Mouse (Mus musculus) heart, postnatal 4 days (tissue): ENCODE measurements at regions not wholly inside any gene's neighbourhood (a gene's known extent, or its start where the extent isn't known, plus 50 kb on each side); places are given as distances from the start of the nearest gene placed in this dataset.
A peak's percentile ranks its signal among the peaks of the same experiment; 100 is the strongest.

Experiments
- DNase-seq: peaks from one replicate; pipeline ENCODE4 v3.0.0; 2021

DNA sequence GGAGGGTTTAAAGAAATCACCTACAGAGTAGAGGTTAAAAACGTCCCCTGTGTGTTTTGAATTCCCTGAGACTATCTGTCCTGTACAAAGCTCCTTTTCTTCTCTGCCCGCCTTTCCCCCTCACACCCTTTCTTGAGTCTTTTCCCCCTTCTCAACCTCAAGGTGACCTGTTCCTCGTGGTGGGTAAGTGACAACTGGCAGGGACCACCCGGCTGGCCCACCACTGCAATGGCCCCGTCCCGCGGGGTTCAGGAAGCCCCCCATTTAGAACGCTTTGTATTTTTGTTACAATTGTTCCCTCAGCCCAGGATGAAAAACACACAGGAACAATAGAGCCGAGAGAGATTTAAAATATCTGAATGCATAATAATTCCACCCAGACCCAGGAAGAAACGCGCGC is 272.9 kb upstream of the Sox2 start:
- DNase-seq: no peak

DNA sequence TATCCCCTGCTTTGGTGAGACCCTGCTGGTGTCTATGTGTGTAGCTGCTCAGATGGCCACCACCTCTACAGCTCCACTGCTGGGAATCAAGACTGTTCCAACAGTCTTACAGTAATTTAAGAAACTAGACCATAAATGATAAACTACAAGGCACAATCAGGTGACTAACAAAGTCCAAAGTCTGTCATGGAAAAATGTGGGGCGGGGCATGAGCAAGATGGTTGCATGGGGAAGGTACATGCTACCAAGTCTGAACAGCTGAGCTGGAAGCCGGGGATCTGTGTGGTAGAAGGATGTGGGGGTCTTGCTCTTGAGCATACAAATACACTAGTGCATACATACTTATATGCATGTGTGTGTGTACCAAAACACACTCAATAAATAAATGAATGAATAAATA is 278.8 kb upstream of the Sox2 start:
- DNase-seq: no peak

DNA sequence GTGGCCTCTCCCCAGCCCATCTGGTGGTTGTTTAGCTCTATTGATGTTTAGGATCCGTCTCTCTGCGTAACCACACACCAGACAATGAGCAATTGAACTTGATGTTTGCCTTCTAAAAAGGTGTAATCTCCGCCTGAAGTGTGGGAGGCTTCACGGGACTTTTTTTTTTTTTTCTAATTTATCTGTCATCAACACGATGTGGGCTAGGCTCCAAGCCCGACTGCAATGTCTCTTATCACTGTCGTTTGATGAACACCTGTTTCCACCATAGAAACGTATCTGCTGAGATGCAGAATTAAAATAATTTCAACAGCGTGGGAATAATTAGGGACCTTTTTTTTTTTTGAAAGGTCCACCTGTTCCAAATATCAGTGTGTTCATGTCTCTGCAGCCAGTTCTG is 257.0 kb upstream of the Dnajc19 start:
- no peak for DNase-seq

DNA sequence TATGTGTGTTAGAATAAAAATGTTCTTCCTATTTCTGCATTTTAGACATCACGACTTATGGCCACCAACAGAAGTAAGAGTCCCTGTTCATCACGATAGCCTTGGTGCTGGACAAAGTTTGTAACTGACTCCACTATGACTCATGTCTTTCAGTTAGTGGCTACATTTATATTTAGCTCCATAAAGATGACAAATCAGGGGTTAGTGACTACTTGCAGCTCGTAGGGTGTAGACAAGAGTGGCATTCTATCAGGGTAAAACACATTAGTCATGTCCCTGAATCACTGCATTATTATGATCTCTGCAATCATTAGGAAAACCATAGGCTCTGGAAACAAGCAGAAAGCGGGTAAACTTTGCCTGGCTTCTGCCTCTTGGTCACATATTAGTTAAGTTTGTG is 252.4 kb upstream of the Dnajc19 start:
- DNase-seq: no peak

DNA sequence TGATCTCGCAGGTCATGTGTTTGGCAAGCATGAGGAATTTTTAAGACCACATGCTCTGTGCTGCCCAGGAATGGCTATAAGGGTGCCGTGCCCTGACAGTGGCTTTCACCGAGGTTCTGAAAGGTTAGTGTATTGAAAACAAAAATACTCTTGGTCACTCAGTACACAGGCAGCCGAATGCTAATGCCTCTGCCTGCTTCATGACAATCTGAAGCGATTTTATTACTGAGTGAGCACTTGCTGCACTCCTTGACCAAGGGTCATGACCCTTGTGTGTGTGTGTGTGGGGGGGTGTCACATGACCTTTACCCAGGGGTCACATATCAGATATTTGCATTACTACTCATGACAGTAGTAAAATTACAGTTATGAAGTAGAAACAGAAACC is 250.8 kb upstream of the Dnajc19 start:
- DNase-seq: no peak

DNA sequence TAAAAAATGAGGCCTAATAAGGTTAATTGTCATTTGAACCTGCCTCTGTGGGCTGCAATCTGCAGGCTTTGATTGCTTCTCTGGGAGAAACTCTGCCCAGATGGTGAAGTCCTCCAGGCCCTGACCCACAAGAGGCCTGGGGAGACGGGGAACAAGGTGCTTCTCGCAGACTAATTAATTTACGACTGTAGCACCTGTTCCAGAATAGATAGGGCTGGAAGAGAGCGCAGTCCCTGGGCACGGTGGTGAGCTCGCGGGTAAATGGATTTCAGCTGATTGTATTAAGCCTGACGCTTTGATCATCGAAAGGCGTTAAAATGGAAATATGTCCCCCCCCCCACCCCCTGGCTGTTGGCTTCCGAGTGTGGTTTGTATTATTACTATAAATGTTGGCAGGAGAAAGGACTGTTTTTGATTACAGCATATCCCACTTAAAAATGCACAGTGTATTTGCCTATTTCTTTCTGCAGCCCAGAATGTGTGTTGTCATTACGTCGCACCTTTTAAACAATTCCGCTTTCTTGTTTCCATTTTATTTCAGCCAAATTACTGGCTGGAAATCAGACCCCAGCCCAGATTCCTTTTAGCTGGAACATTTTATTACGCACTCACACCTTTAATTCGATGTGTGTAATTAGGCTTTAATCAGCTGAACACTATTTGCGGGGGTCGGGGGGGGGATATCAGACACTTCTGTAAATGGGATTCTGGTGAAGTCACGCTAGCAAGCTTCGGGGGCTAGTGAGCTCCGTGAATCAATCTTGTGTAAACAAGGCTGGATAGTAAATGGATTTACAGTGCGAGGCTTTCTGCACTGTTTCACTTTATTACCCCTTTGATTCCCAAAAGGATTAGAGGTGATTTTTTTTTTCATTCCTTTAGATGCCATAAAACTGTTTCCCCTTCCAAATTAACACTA is 250.1 kb upstream of the Dnajc19 start:
- DNase-seq: no peak

DNA sequence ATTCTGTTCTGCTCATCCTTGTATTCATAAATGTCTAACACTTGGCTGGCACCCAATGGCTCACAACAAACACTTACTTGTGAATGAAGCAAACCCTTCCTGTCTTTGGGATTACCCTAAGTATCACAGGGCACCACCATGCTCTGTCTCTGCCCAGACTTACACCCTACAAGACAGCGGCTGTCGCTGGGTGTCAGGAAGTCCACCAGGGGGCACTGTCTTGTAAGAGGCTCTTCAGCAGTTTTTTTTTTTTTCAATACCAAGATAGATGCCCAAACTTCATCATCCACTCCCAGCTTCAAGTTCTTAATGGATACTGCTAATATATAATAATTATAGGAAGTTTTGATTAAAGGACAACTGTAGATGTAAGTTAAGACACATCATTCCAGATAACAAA is 247.7 kb upstream of the Dnajc19 start:
- DNase-seq: peak; percentile 40

DNA sequence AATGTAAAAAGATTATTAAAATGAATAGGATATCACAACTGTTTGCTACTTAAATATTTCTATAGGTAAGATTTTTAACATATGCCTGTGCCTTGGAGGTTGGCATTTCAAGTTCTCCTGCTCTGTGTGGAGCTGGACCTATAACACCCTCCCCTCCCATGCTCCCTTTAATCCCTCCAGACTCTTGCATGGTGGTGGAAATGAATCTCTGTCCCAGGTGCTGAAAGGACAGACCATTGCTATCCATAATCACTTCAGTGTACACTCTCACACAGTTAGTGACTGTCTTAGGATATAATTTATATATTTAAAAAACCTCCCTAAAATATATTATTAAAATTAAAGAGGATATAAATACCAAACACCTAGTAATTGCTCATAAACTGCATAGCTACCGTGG is 244.5 kb upstream of the Dnajc19 start:
- DNase-seq: no peak

DNA sequence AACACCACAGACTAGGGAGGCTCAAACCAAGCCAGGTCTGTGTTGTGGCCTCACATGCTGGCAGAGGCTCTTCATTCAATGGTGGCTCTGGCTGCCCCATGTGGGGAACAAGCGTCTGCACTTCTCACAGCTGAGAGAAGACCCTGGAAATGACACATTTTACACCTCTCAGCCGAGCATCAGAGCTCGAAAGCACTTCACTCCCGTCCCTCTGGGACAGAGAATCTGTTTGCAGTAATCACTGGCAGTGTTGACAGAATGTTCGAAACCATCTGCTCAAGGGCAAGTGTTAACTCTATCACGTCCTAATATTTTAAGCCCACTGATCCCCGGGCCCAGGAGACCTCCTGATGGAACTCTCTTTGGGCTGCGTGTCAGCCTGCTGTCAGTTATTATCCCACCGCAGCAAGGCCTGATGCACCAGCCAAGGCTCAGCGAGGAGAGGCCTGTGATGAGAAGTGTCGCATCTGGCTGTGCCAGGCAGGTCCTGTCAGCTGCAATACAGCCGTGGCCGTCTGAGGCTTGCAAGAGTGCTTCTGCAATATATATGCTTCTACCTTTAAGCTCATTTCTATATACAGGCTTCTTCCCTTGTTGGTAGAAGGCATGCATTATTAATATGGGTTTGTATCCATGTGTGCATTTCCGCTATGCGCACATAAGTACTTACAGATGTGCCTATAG is 241.5 kb upstream of the Dnajc19 start:
- DNase-seq: no peak

DNA sequence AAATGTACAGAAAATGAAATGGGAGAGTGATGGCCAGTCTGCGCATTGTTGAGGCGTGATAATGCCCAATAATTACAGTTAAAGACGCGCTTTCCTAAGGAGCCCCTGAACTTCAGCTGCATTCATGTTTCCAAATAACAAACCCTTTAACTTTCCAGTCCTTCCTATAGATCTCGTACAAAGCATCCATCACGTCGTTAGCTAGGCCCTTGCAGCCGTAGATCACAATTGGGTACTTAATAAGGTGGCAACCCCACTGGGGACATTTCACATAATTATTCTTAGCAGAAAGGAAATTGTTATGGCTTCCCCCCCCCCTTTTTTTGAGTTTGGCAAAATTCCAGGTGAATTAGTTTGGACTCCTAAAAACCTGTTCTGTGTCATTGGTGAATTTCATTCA is 233.7 kb upstream of the Dnajc19 start:
- DNase-seq: no peak

DNA sequence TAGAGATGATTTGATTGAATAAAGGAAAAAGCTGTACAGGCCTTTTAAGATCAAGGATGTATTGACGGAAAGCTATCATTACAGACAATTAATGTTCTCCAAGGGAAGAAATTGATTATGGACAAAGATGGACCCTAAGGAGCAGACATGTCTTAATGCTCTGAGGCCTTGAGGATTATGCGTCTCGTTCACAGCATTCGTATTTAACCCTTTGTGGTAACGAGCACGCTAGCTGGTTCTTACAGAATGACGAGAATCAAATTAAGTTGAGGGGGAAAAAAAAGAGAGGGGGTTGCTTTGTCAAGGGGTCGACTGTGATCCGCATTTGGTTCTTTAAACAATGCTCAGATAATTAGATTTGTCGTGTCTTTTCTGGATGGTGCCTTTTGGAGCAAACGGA is 233.3 kb upstream of the Dnajc19 start:
- no peak for DNase-seq

DNA sequence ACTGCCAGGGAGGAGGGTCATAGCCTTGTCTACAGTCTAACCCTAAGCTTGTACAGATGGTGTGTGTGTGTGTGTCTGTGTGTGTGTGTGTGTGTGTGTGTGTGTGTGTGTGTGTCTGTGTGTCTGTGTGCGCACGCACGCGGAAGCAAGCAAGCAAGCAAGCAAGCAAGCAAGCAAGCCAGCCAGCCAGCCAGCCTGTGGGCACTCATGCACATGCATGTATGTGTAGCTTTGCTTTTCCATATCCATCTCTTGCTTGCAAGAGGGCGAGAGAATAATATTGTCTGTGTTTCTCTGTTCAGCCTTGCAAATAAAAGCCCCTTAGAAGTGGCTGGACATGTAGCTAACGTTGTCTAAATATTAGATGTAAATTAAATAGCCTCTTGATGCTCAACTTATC is 230.8 kb upstream of the Dnajc19 start:
- no peak for DNase-seq

DNA sequence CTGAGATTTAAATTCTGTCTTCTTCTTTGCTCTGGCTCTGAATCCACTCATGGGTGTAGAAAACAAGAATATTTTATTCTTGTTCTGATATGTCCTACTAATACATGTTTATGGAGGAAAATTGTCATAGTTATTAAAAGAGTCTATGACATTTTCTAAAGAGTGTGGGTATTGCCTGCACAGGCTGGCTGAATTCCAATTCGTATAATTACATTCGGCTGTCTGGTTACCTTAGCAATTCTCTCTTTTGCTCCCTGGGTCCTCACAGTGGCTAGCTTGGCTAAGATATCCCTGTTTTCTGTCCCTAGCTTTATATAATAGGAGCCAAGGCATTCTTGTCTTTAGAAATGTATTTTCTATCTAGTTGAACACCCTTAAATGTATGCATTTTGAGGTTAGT is 218.5 kb upstream of the Dnajc19 start:
- no peak for DNase-seq

DNA sequence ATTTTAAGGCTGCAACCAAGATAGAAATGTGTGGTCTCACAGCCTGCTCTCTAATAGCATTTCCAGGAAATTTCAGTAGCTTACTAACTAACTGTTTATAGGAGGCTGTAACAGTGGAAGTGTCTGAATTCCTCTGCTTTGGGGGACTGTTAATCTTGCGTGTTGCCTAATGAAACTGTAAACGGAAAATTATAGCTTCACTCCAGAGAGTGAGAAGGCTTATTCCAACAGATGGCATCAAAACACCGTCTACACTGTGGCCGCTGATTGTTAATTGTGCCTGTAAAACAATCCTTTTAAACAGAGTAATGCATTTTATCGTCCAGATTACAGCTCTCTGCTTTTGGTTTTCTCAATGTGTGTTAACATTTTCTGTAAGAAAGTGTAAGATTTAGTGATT is 206.7 kb upstream of the Dnajc19 start:
- DNase-seq: no peak

DNA sequence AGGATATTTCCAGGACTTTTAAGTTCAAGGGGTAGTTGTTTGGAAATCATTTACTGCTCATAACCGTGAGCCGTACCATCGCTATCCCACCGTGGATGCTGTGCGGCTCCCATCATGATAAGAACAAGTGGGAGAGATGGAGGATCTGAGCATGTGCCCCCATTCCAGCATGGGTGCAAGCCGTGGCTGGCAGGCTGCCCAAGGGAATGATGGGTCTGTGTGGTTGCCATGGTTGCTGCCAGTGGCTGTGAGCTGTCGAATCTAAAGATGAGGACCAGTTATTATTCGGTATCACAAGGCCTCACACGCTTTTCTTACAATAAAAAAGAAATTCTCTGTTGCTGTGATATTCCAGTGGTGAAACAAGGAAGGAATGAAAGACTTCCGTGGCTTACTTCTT is 189.0 kb upstream of the Dnajc19 start:
- no peak for DNase-seq

DNA sequence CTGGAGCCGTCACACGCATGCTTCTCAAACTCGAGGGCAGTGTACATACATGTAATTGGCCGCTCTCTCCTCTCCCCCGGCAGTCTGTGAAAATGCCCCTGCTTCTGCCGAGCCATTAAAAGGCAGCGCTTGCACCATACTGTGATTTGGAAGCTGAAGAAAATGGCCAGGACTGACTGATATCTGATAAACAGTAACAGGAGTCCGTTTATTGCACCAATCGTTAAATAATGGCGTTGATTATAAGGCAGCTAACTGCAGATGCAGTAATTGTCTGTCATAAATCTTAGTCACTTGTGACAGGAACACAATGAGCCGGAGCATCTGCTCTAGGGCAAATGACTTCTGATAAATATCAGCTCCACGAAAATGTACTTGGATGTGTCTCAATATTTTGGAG is 185.3 kb upstream of the Dnajc19 start:
- DNase-seq: no peak

DNA sequence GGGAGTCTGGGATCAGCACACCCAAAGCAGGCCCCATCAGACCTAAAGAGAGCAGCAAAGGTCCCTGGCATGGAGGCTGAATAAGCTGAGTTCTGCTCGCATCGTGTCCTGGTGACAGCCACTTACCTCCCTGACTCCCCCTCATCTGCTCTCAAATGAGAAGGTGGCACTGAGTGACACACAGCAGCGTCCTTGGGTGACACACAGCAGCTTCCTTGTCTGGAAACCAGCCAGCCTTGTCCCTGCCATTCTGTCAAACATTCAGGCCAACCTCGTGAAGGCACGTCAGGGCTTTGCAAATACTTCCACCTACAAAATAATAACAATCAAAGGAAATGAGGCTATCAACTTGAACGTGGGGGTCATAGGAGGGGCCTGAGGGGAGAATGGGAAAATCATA is 183.7 kb upstream of the Dnajc19 start:
- peak; percentile 5 for DNase-seq

DNA sequence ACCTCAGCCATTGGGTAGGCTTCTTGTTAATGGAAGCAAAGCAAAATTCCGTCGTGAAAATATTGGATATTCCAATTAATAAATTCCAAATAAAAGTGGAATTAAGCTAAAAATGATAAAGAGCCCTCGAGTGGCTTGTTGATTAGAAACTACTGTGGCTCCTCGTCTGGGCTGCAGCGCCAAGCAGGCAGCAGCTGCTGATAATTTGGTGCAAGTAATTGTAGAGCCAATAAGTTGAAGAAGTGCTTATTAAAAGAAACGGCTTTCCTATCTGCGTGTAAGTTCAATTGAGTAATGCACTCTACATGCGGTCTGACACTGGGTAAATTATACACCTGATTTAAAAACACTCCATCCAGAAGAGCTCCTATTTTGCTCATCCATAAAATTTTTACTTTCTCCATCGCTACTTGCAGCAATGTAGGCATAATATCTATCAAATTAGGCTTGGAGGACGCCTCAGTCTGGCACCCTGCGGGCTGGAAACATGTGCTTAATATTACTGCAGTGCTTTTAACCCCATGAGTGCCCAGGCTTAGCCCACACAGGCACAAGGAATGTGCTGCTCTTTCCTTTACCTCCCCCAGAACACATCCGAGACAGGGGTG is 171.7 kb upstream of the Dnajc19 start:
- DNase-seq: no peak

DNA sequence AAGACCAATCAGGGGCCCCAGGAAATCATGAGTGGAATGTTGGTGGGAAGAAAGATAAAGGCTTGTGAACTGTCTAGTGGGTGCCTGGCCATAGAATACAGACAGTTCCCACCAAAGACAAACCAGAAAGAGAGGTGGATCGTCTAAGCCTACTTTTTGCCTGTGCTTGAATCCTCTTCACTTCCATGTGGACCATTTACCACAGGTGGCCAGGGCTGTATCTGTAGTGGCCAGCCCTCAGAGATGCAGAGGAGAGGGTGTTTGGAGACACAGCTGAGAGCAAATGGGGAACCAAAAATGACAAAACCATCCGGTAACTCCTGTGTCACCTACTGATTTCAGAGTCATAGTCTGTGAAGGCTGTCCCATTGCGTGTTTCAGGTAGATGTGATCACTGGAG is 161.0 kb upstream of the Dnajc19 start:
- no peak for DNase-seq

DNA sequence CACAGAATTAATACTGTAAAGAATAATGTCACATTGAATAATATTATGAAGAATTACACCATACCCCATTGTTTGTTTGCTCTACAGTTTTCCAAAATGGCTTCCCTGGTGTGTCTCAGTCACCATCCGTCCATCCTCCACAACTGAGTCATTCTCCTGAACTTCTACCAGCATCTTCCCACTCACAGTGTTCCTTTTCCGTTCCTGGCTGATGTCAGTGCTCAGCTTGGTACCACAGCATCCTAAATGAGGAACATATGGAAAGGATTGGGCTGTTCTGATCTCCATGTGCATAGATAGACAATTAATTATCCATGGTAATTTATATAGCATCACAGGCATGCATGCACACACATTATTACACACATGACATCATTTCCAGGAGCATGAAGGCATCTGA is 158.9 kb upstream of the Dnajc19 start:
- no peak for DNase-seq

DNA sequence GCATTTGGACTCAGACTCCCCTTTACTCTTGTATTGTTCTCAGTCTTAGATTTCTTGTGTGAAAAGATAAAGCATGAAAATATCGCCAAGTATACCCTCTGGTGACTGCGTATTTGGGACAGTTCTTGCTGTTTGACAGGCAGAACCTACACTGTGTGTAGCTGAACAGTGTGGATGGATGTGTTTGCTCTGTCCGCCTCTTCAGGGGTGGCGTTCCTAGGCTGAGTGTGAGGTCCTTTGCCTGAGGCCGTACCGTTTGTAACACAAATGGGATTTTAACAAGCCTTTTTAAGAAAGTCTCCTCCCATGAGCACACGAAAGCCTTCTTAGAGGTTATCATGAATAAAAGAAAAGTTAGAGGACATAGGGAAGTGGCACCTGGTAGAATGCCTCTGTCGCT is 153.3 kb upstream of the Dnajc19 start:
- no peak for DNase-seq

DNA sequence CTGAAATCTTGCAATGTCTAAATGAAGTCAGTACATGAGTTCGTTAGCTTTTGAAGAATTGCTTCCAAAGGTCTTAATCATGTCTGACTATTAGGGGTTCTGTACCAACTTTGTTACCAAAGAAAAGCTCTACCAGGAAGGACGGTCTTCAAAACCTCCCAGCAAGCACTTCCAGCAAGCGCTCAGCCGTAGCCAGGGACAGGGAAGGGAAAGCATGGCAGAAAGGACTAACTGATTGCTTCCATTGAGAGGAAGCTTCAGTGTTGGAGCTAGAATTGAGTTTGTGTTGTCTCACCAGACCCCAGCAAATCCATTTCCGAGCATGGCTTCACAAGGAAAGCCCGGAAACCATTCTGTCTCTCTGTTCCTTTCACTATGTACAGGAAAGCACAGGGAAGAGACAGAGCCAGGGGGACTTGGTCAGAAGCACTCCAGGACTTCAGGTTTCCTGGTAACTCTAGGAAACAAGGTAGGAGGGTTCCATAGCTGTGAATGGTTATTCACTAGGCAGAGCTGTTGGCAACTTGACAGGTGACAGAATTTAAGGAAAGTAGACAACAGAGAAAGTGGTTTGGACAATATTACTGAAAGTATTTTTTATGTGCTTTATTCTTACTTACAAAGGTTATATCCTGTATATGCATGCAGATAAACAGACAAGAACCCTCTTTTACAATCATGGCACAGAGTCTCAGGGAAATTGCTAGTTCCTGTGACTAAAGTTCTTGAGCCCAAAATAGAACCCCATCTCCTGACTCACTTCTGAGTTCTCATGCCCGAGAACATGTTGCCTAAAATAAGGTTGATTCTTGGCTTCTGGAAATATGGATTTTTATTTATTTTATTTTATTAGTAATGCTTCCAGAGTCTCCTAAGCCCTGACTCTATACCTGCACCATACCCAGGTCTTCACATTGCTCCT is 151.5 kb upstream of the Dnajc19 start:
- DNase-seq: no peak
